Mouse (Mus musculus) olfactory bulb, adult 2 months (tissue): ENCODE results near the gene Bicra.

Experiments used
- CTCF ChIP-seq: fragments of 200-500 bp; IDR thresholded peaks from 2 replicates; pipeline ENCODE4 v1.5.1; 2012; ENCODE audit warnings: low read depth, mild to moderate bottlenecking, low read length, moderate library complexity; ENCODE audit not compliant: insufficient read depth
- POLR2A ChIP-seq: fragments of 200-500 bp; IDR thresholded peaks from 2 replicates; pipeline ENCODE4 v1.6.1; 2012; ENCODE audit warnings: mild to moderate bottlenecking, low read depth, low read length, moderate library complexity; ENCODE audit not compliant: insufficient read depth

DNA sequence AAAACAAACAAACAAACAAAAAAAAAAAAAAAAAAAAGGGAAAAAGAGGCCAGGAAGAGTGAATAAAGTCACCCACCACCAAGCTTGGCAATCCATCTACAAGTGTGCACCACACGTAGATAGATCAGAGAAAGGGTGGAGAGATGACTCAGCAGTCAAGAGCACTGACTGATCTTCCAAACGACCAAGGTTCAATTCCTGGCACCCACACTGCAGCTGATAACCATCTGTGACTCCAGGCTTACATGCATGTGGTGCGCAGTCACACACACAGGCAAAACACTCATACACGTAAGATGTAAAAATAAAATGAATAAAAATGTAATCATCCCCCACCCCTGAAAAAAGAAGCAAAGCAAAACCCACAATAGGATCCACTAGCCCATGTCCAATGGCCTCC is 44.7 kb downstream of the Bicra start:
- no peak for TF ChIP-seq POLR2A
- TF ChIP-seq CTCF, result no peak
